Mouse (Mus musculus) ES-Bruce4 (cell line): ENCODE results near the gene Mgp. TPM values are rescaled to one million over a fixed set of nuclear protein-coding genes. Genes with fewer than 3 reads are reported as not detected.
"Not testable (repeated sequence)": the region's sequence is repeated elsewhere in the genome, so short reads cannot be mapped to it uniquely, and the experiment has no call there.

Experiments
- H3K27ac ChIP-seq: 2 replicates; pipeline ENCODE4 v1.5.1; 2012; ENCODE audit warnings: low read length, inconsistent platforms; ENCODE audit not compliant: insufficient read depth
- H3K27me3 ChIP-seq: 2 replicates; pipeline ENCODE4 v1.6.1; 2012; ENCODE audit warnings: mild to moderate bottlenecking, low read length, inconsistent platforms; ENCODE audit not compliant: control insufficient read depth, poor library complexity, insufficient read depth, severe bottlenecking
- H3K36me3 ChIP-seq: 2 replicates; pipeline ENCODE4 v1.6.1; 2012; ENCODE audit warnings: inconsistent platforms, mild to moderate bottlenecking, low read length, moderate library complexity; ENCODE audit not compliant: control insufficient read depth, poor library complexity, insufficient read depth, severe bottlenecking
- H3K4me1 ChIP-seq: one replicate; pipeline ENCODE4 v1.8.1; 2011; ENCODE audit warnings: low read length; ENCODE audit not compliant: control insufficient read depth, insufficient read depth
- H3K4me3 ChIP-seq: 2 replicates; pipeline ENCODE4 v1.5.1; 2011; ENCODE audit warnings: low read depth, mild to moderate bottlenecking, low read length
- H3K9ac ChIP-seq: 2 replicates; pipeline ENCODE4 v1.6.1; 2012; ENCODE audit warnings: low read depth, mild to moderate bottlenecking, inconsistent platforms; ENCODE audit not compliant: poor library complexity, severe bottlenecking
- H3K9me3 ChIP-seq: replicated peaks from 2 replicates; pipeline ENCODE4 v1.6.1; 2012; ENCODE audit warnings: mild to moderate bottlenecking, low read length, inconsistent platforms; ENCODE audit not compliant: control insufficient read depth, poor library complexity, insufficient read depth, severe bottlenecking
- CTCF ChIP-seq: IDR thresholded peaks from one replicate; pipeline ENCODE4 v1.8.1; 2011; ENCODE audit warnings: low read depth, low read length
- EP300 ChIP-seq: IDR thresholded peaks from 2 replicates; pipeline ENCODE4 v1.6.1; 2011; ENCODE audit warnings: low read depth, low read length; ENCODE audit not compliant: insufficient read depth
- POLR2A ChIP-seq: IDR thresholded peaks from one replicate; pipeline ENCODE4 v1.8.1; 2011; ENCODE audit warnings: low read length; ENCODE audit not compliant: insufficient read depth
- polyA plus RNA-seq: library from polyadenylated mRNA; stranded (reverse); fragments of >200 nt; gene quantifications from 2 replicates; pipeline ENCODE4 v1.2.4, GENCODE M21; 2011; ENCODE audit warnings: low read depth; ENCODE audit not compliant: missing spikeins, insufficient read depth, insufficient read length

The Mgp gene
- polyA plus RNA-seq, 1 experiment = 9.7 TPM

DNA sequence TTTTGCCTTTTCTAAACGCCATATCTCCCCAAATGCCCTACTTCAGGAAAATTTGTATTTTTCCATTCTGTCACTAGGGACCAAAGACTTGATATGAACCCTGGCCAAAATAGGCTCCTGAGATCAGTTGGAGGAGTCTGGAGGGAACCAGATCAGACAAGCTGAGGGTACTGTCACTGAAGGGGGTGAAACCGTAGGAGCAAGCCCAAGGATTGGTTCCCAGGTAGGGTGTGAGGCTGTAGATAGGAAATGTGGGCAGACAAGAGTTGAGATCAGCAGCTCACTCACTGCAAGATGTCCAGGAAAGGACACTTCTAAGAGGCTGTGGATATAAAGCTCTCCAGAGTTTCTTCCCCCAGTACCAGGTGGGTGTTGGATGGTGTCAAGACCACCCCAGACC is 16.4 kb upstream of the Mgp start:
- H3K9ac ChIP-seq = no peak overlapping the region
- no peak overlapping the region for H3K4me3 ChIP-seq
- H3K9me3 ChIP-seq = no peaks in the 10 kb centered on the region
- no peak for TF ChIP-seq CTCF
- TF ChIP-seq EP300 = no peak
- no peak for TF ChIP-seq POLR2A
- no peak overlapping the region for H3K27ac ChIP-seq
- H3K36me3 ChIP-seq = no peaks in the 10 kb centered on the region
- no peaks in the 10 kb centered on the region for H3K27me3 ChIP-seq
- no peaks in the 10 kb centered on the region for H3K4me1 ChIP-seq

GRCm38 (mm10) chr6:136889554-136889953 is 13.9 kb upstream of the Mgp start:
- H3K27me3 ChIP-seq = no peaks in the 10 kb centered on the region
- H3K36me3 ChIP-seq = no peaks in the 10 kb centered on the region
- H3K4me3 ChIP-seq = no peak overlapping the region
- no peak overlapping the region for H3K27ac ChIP-seq
- TF ChIP-seq EP300 = no peak
- no peak for TF ChIP-seq POLR2A
- H3K4me1 ChIP-seq = no peaks in the 10 kb centered on the region
- H3K9ac ChIP-seq = no peak overlapping the region
- no peaks in the 10 kb centered on the region for H3K9me3 ChIP-seq

- Histone ChIP-seq H3K4me3 (no peak overlapping the region), H3K27ac (no peak overlapping the region), H3K9me3 (no peaks in the 10 kb centered on the region), H3K36me3 (no peaks in the 10 kb centered on the region), H3K27me3 (no peaks in the 10 kb centered on the region), H3K9ac (no peak overlapping the region), H3K4me1 (no peaks in the 10 kb centered on the region)
- TF ChIP-seq EP300 = no peak
- no peak for TF ChIP-seq POLR2A
- no peak for TF ChIP-seq CTCF
Observed at GRCm38 (mm10) chr6:136889067-136889466, 13.4 kb upstream of the Mgp start.

GRCm38 (mm10) chr6:136887854-136888253 is 12.2 kb upstream of the Mgp start:
- no peak overlapping the region for H3K27ac ChIP-seq
- H3K4me3 ChIP-seq = no peak overlapping the region
- no peak overlapping the region for H3K9ac ChIP-seq
- H3K9me3 ChIP-seq = no peaks in the 10 kb centered on the region
- H3K4me1 ChIP-seq = no peaks in the 10 kb centered on the region
- no peaks in the 10 kb centered on the region for H3K27me3 ChIP-seq
- no peak for TF ChIP-seq POLR2A
- TF ChIP-seq CTCF = no peak
- no peak for TF ChIP-seq EP300
- no peaks in the 10 kb centered on the region for H3K36me3 ChIP-seq

- not testable (repeated sequence) for H3K9me3 ChIP-seq, H3K9ac ChIP-seq, H3K27me3 ChIP-seq, H3K4me1 ChIP-seq, H3K36me3 ChIP-seq, H3K27ac ChIP-seq, H3K4me3 ChIP-seq
Observed at GRCm38 (mm10) chr6:136884766-136885165, 9.1 kb upstream of the Mgp start.

DNA sequence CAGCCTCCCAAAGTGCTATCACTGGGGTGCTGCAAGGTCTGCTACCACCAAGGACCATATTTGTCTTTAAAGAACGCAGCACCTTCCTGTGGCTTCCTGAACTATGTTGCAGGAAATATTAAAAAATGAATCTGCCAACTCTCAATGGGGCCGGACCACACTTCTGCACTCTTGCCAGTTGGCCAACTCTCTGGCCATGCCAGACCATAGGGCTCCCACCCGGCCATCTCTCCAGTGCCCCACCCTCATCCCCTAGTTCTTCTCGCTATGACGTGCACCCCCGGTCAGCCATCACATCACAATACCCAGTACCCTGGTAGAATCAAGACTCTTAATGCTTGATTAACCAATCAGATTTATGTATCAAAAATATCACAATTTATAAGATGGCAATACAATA is 8.3 kb upstream of the Mgp start:
- TF ChIP-seq POLR2A (no peak), EP300 (no peak), CTCF (no peak)
- Histone ChIP-seq H3K27me3 (no peaks in the 10 kb centered on the region), H3K36me3 (no peaks in the 10 kb centered on the region), H3K27ac (no peak overlapping the region), H3K4me3 (no peak overlapping the region), H3K9ac (no peak overlapping the region), H3K9me3 (no peaks in the 10 kb centered on the region), H3K4me1 (no peaks in the 10 kb centered on the region)
